Mouse (Mus musculus) megakaryocyte, embryonic 14.5 days (primary cell): ENCODE data around the gene Cnksr1. TPM values are rescaled to one million over a fixed set of nuclear protein-coding genes. Genes with fewer than 3 reads are reported as not detected.

ENCODE experiments used
- H3K27me3 ChIP-seq: replicated peaks from 2 replicates; pipeline ENCODE3; 2012; ENCODE audit warnings: inconsistent platforms
- H3K36me3 ChIP-seq: replicated peaks from 2 replicates; pipeline ENCODE3; 2012; ENCODE audit warnings: low read length, inconsistent platforms, mixed read lengths
- H3K4me1 ChIP-seq: 2 replicates; pipeline ENCODE4 v1.6.1; 2012; ENCODE audit warnings: inconsistent platforms
- H3K4me3 ChIP-seq: replicated peaks from 2 replicates; pipeline ENCODE3; 2012; ENCODE audit warnings: moderate library complexity, mild to moderate bottlenecking, inconsistent platforms
- H3K9me3 ChIP-seq: 2 replicates; pipeline ENCODE4 v1.6.1; 2012; ENCODE audit warnings: inconsistent platforms
- FLI1 ChIP-seq: IDR thresholded peaks from 2 replicates; pipeline ENCODE4 v1.6.1; 2012; ENCODE audit warnings: low read length, inconsistent platforms, mixed read lengths
- GATA1 ChIP-seq: IDR thresholded peaks from 3 replicates; pipeline ENCODE4 v1.6.1; 2012; ENCODE audit warnings: mixed read lengths, low read length, inconsistent platforms, borderline replicate concordance
- polyA plus RNA-seq: library from polyadenylated mRNA; stranded (reverse); fragments of >175 nt; gene quantifications from 2 replicates; pipeline ENCODE4 v1.2.3, GENCODE M21; 2012; ENCODE audit warnings: low replicate concordance; ENCODE audit not compliant: insufficient read depth

Gene Cnksr1
- polyA plus RNA-seq, 1 experiment, result not detected

- Histone ChIP-seq H3K4me1 (peaks cover 11% of the 10 kb centered on the region), H3K4me3 (no peak overlapping the region)
- TF ChIP-seq GATA1 (no peak), FLI1 (no peak)
These were observed 34.8 kb downstream of the Cnksr1 start for GRCm38 (mm10) chr4:134203340-134203896.

GRCm38 (mm10) chr4:134202904-134203303 lies 35.3 kb downstream of the Cnksr1 start, which contains the start of gene Gm7534:
TSS of gene Gm7534 (minus strand) at chr4:134203004.
- no peaks in the 10 kb centered on the region for H3K9me3 ChIP-seq

More at GRCm38 (mm10) chr4:134203340-134203896, 34.8 kb downstream of the Cnksr1 start:
- H3K36me3 ChIP-seq, result no peaks in the 10 kb centered on the region
- H3K27me3 ChIP-seq, result peaks cover 29% of the 10 kb centered on the region
- no peaks in the 10 kb centered on the region for H3K9me3 ChIP-seq

GRCm38 (mm10) chr4:134199371-134199770 lies 38.8 kb downstream of the Cnksr1 start:
- Histone ChIP-seq H3K4me3 (no peak overlapping the region), H3K36me3 (no peaks in the 10 kb centered on the region), H3K4me1 (peaks cover 5% of the 10 kb centered on the region; the same call in 1 of the 2 replicates), H3K27me3 (peaks cover 29% of the 10 kb centered on the region), H3K9me3 (no peaks in the 10 kb centered on the region)
- no peak for TF ChIP-seq FLI1
- TF ChIP-seq GATA1, result no peak

More at GRCm38 (mm10) chr4:134202904-134203303, 35.3 kb downstream of the Cnksr1 start, which contains the start of gene Gm7534:
- no peak within 1 kb of the TSS for H3K4me3 ChIP-seq
- peaks cover 26% of the 10 kb centered on the region for H3K27me3 ChIP-seq
- TF ChIP-seq FLI1 (no peak), GATA1 (no peak)
- no peaks in the 10 kb centered on the region for H3K36me3 ChIP-seq
- H3K4me1 ChIP-seq, result peaks cover 11% of the 10 kb centered on the region

GRCm38 (mm10) chr4:134186268-134186667 lies 51.9 kb downstream of the Cnksr1 start:
- Histone ChIP-seq H3K27me3 (peaks cover 2% of the 10 kb centered on the region), H3K4me1 (peaks cover 31% of the 10 kb centered on the region), H3K36me3 (peaks cover 5% of the 10 kb centered on the region), H3K9me3 (no peaks in the 10 kb centered on the region), H3K4me3 (peak overlapping the region; percentile 98)
- TF ChIP-seq FLI1 (no peak), GATA1 (no peak)

- peaks cover 38% of the 10 kb centered on the region for H3K4me1 ChIP-seq
- peaks cover 12% of the 10 kb centered on the region for H3K36me3 ChIP-seq
- H3K9me3 ChIP-seq, result no peaks in the 10 kb centered on the region
- peaks cover 2% of the 10 kb centered on the region for H3K27me3 ChIP-seq
- peak overlapping the region; percentile 98 for H3K4me3 ChIP-seq
- no peak for TF ChIP-seq FLI1
- no peak for TF ChIP-seq GATA1
These were observed 52.6 kb downstream of the Cnksr1 start for GRCm38 (mm10) chr4:134185569-134185968.

GRCm38 (mm10) chr4:134183711-134184110 lies 54.5 kb downstream of the Cnksr1 start:
- H3K27me3 ChIP-seq, result no peaks in the 10 kb centered on the region
- no peak overlapping the region for H3K4me3 ChIP-seq
- H3K4me1 ChIP-seq, result peaks cover 39% of the 10 kb centered on the region
- H3K36me3 ChIP-seq, result peaks cover 12% of the 10 kb centered on the region
- no peaks in the 10 kb centered on the region for H3K9me3 ChIP-seq
- no peak for TF ChIP-seq GATA1
- no peak for TF ChIP-seq FLI1

GRCm38 (mm10) chr4:134181825-134182224 lies 56.4 kb downstream of the Cnksr1 start:
- Histone ChIP-seq H3K27me3 (no peaks in the 10 kb centered on the region), H3K4me3 (no peak overlapping the region), H3K36me3 (peaks cover 12% of the 10 kb centered on the region), H3K9me3 (no peaks in the 10 kb centered on the region), H3K4me1 (peaks cover 47% of the 10 kb centered on the region)
- TF ChIP-seq GATA1, result no peak
- TF ChIP-seq FLI1, result no peak

- Histone ChIP-seq H3K4me3 (no peak overlapping the region), H3K36me3 (peaks cover 19% of the 10 kb centered on the region), H3K4me1 (peaks cover 44% of the 10 kb centered on the region), H3K9me3 (no peaks in the 10 kb centered on the region), H3K27me3 (no peaks in the 10 kb centered on the region)
- no peak for TF ChIP-seq FLI1
- no peak for TF ChIP-seq GATA1
These were observed 57.1 kb downstream of the Cnksr1 start for GRCm38 (mm10) chr4:134181112-134181511.

Other genes with a start within 250 kb of the Cnksr1 start
- 4.5 and 32.2 TPM in 2 replicates for gene Dhdds, start 237.5 kb downstream of the Cnksr1 start, polyA plus RNA-seq
- gene Lin28a, start 219.6 kb downstream of the Cnksr1 start, polyA plus RNA-seq, result not detected in 2 replicates
- gene Zfp683, start 184.6 kb downstream of the Cnksr1 start, polyA plus RNA-seq, result not detected in 2 replicates
- not detected in 2 replicates for gene Crybg2, start 177.6 kb downstream of the Cnksr1 start, polyA plus RNA-seq
- 77.0 and 307 TPM in 2 replicates for gene Cd52, start 143.3 kb downstream of the Cnksr1 start, polyA plus RNA-seq
- 69.8 and 175 TPM in 2 replicates for gene Ubxn11, start 135.8 kb downstream of the Cnksr1 start, polyA plus RNA-seq
- 1,646 and 1,679 TPM in 2 replicates for gene Sh3bgrl3, start 109.6 kb downstream of the Cnksr1 start, polyA plus RNA-seq
- 10.9 and 19.9 TPM in 2 replicates for gene Cep85, start 51.3 kb downstream of the Cnksr1 start, polyA plus RNA-seq
- not detected in 2 replicates for gene Gm7534, start 35.4 kb downstream of the Cnksr1 start, polyA plus RNA-seq
- gene Catsper4, start 11.0 kb downstream of the Cnksr1 start, polyA plus RNA-seq, result not detected in 2 replicates
- gene E130218I03Rik, start 5.3 kb upstream of the Cnksr1 start, polyA plus RNA-seq, result not detected in 2 replicates
- 27.6 and 28.1 TPM in 2 replicates for gene Zfp593, start 7.2 kb upstream of the Cnksr1 start, polyA plus RNA-seq
- not detected in 2 replicates for gene Gm30191, start 8.5 kb upstream of the Cnksr1 start, polyA plus RNA-seq
- not detected in 2 replicates for gene Grrp1, start 15.7 kb upstream of the Cnksr1 start, polyA plus RNA-seq
- gene Pdik1l, start 49.5 kb upstream of the Cnksr1 start, polyA plus RNA-seq, result 0.20 TPM in 1 of 2 replicates, not detected in the other
- not detected in 2 replicates for gene Trim63, start 76.7 kb upstream of the Cnksr1 start, polyA plus RNA-seq
- 1.1 TPM in 1 of 2 replicates, not detected in the other for gene Slc30a2, start 104.8 kb upstream of the Cnksr1 start, polyA plus RNA-seq
- gene Extl1, start 145.5 kb upstream of the Cnksr1 start, polyA plus RNA-seq, result not detected in 2 replicates
- gene Pafah2, start 157.9 kb upstream of the Cnksr1 start, polyA plus RNA-seq, result 2.4 and 3.8 TPM in 2 replicates
- gene Stmn1, start 229.9 kb upstream of the Cnksr1 start, polyA plus RNA-seq, result 7.4 and 115 TPM in 2 replicates